Mouse (Mus musculus): ENCODE data around the gene Scamp1. TPM values are rescaled to one million over a fixed set of nuclear protein-coding genes. Genes with fewer than 3 reads are reported as not detected.
A peak's percentile ranks its signal among the peaks of the same experiment; 100 is the strongest.
"Not testable (repeated sequence)": the region's sequence is repeated elsewhere in the genome, so short reads cannot be mapped to it uniquely, and the experiment has no call there.

Gene Scamp1
- polyA plus RNA-seq (2012; ENCODE audit: insufficient read depth, low replicate concordance): 0.38 and 3.2 TPM in 2 replicates

- H3K27me3 ChIP-seq (replicated peaks): no peaks in the 10 kb centered on the region
- H3K9me3 ChIP-seq: no peaks in the 10 kb centered on the region
- H3K4me3 ChIP-seq (replicated peaks): peak within 1 kb of the TSS; percentile 98
- TF ChIP-seq FLI1 (IDR thresholded peaks at IDR 0.05; ENCODE audit: low read length) (no peak), GATA1 (IDR thresholded peaks at IDR 0.05; ENCODE audit: borderline replicate concordance, low read length) (no peak)
- no peaks in the 10 kb centered on the region for H3K36me3 ChIP-seq (replicated peaks; ENCODE audit: low read length)
- H3K4me1 ChIP-seq: peaks cover 50% of the 10 kb centered on the region
Measured at GRCm38 (mm10) chr13:94285281-94285871, at the start of gene Scamp1. Gene Scamp1 (minus strand): TSS chr13:94285857.

GRCm38 (mm10) chr13:94330392-94330979, 44.8 kb upstream of the Scamp1 start:
- TF ChIP-seq GATA1 (IDR thresholded peaks at IDR 0.05; ENCODE audit: borderline replicate concordance, low read length) (no peak), FLI1 (IDR thresholded peaks at IDR 0.05; ENCODE audit: low read length) (no peak)
- H3K4me1 ChIP-seq: peaks cover 15% of the 10 kb centered on the region
- no peaks in the 10 kb centered on the region for H3K36me3 ChIP-seq (replicated peaks; ENCODE audit: low read length)
- H3K4me3 ChIP-seq (replicated peaks): no peak overlapping the region
- 0 out of 2 replicates have a peak, but pooled peaks cover 3% of the 10 kb centered on the region for H3K9me3 ChIP-seq
- H3K27me3 ChIP-seq (replicated peaks): peaks cover 8% of the 10 kb centered on the region

- not testable (repeated sequence) for H3K9me3 ChIP-seq; H3K4me3 ChIP-seq (replicated peaks); H3K27me3 ChIP-seq (replicated peaks); H3K36me3 ChIP-seq (replicated peaks; ENCODE audit: low read length)
- H3K4me1 ChIP-seq: peaks cover 15% of the 10 kb centered on the region
Measured at GRCm38 (mm10) chr13:94329005-94329404, 43.3 kb upstream of the Scamp1 start.

GRCm38 (mm10) chr13:94328063-94328462, 42.4 kb upstream of the Scamp1 start:
- H3K27me3 ChIP-seq (replicated peaks): peaks cover 8% of the 10 kb centered on the region
- no peaks in the 10 kb centered on the region for H3K36me3 ChIP-seq (replicated peaks; ENCODE audit: low read length)
- no peak for TF ChIP-seq FLI1 (IDR thresholded peaks at IDR 0.05; ENCODE audit: low read length)
- TF ChIP-seq GATA1 (IDR thresholded peaks at IDR 0.05; ENCODE audit: borderline replicate concordance, low read length): no peak
- peaks cover 13% of the 10 kb centered on the region for H3K9me3 ChIP-seq
- H3K4me3 ChIP-seq (replicated peaks): no peak overlapping the region
- H3K4me1 ChIP-seq: peaks cover 15% of the 10 kb centered on the region

- Histone ChIP-seq H3K4me3 (replicated peaks) (no peak overlapping the region), H3K4me1 (peaks cover 7% of the 10 kb centered on the region), H3K27me3 (replicated peaks) (peaks cover 12% of the 10 kb centered on the region), H3K36me3 (replicated peaks; ENCODE audit: low read length) (no peaks in the 10 kb centered on the region), H3K9me3 (peaks cover 24% of the 10 kb centered on the region)
- TF ChIP-seq GATA1 (IDR thresholded peaks at IDR 0.05; ENCODE audit: borderline replicate concordance, low read length) (no peak), FLI1 (IDR thresholded peaks at IDR 0.05; ENCODE audit: low read length) (no peak)
Measured at GRCm38 (mm10) chr13:94322475-94322874, 36.8 kb upstream of the Scamp1 start.

GRCm38 (mm10) chr13:94321094-94321792, 35.6 kb upstream of the Scamp1 start:
- H3K36me3 ChIP-seq (replicated peaks; ENCODE audit: low read length): no peaks in the 10 kb centered on the region
- TF ChIP-seq GATA1 (IDR thresholded peaks at IDR 0.05; ENCODE audit: borderline replicate concordance, low read length) (no peak), FLI1 (IDR thresholded peaks at IDR 0.05; ENCODE audit: low read length) (no peak)
- peaks cover 7% of the 10 kb centered on the region for H3K27me3 ChIP-seq (replicated peaks)
- H3K4me1 ChIP-seq: peaks cover 5% of the 10 kb centered on the region
- H3K9me3 ChIP-seq: peaks cover 24% of the 10 kb centered on the region
- H3K4me3 ChIP-seq (replicated peaks): no peak overlapping the region

DNA sequence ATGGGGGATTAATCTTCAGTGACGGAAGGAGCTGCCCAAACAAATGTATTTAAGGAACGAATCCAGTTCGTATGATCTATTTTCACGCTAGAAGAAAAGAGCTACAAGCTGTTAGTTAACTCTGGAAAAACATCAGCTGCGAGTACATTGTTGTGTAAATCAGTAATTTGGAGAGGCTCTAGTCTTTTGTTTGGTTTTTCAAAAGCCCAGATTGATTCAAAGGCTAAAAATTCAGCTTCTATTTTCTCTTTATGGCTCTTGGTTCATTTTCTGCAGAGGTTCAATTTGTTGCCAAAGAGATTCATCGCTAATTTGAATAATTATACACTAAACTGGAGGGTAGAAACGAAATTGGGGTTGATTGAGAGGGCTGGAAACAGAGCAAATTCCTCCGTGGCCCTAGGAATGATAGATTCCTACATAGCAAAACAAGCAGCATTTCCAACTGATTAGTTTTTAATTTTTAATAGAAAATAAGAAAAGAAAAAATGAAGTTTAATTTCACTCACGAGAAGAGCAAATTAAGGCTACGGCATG, 31.4 kb upstream of the Scamp1 start:
- Histone ChIP-seq H3K27me3 (replicated peaks) (peaks cover 4% of the 10 kb centered on the region), H3K4me1 (peaks cover 5% of the 10 kb centered on the region), H3K9me3 (peaks cover 11% of the 10 kb centered on the region), H3K4me3 (replicated peaks) (no peak overlapping the region), H3K36me3 (replicated peaks; ENCODE audit: low read length) (no peaks in the 10 kb centered on the region)
- TF ChIP-seq FLI1 (IDR thresholded peaks at IDR 0.05; ENCODE audit: low read length) (no peak), GATA1 (IDR thresholded peaks at IDR 0.05; ENCODE audit: borderline replicate concordance, low read length) (no peak)

GRCm38 (mm10) chr13:94312812-94313211, 27.2 kb upstream of the Scamp1 start:
- H3K4me1 ChIP-seq; H3K4me3 ChIP-seq (replicated peaks); H3K36me3 ChIP-seq (replicated peaks; ENCODE audit: low read length); H3K9me3 ChIP-seq; H3K27me3 ChIP-seq (replicated peaks): not testable (repeated sequence)

DNA sequence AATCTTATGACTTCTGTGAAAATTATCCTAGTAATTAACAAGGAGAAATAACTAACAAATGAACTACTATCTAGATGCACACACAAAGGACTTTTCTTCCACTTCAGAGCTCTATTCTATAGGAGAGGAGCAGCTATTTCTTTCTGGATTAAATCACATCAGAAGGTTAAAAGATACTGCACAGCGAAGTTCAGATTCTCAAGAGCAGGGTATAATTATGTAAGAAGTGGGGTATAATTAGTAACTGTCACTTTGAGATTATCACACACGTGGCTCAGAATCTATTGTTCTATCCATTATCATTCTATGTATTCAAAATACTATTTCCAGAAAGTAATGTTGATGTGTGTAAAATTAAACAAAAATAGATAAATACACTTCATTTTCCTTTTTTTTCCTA, 22.6 kb upstream of the Scamp1 start:
- peaks cover 22% of the 10 kb centered on the region for H3K4me1 ChIP-seq
- no peaks in the 10 kb centered on the region for H3K36me3 ChIP-seq (replicated peaks; ENCODE audit: low read length)
- peaks cover 3% of the 10 kb centered on the region for H3K27me3 ChIP-seq (replicated peaks)
- peaks cover 4% of the 10 kb centered on the region for H3K9me3 ChIP-seq
- H3K4me3 ChIP-seq (replicated peaks): no peak overlapping the region
- no peak for TF ChIP-seq FLI1 (IDR thresholded peaks at IDR 0.05; ENCODE audit: low read length)
- TF ChIP-seq GATA1 (IDR thresholded peaks at IDR 0.05; ENCODE audit: borderline replicate concordance, low read length): no peak

GRCm38 (mm10) chr13:94307531-94307930, 21.9 kb upstream of the Scamp1 start:
- Histone ChIP-seq H3K4me3 (replicated peaks) (no peak overlapping the region), H3K36me3 (replicated peaks; ENCODE audit: low read length) (no peaks in the 10 kb centered on the region), H3K9me3 (peaks cover 7% of the 10 kb centered on the region), H3K27me3 (replicated peaks) (peaks cover 4% of the 10 kb centered on the region), H3K4me1 (peaks cover 22% of the 10 kb centered on the region)
- TF ChIP-seq FLI1 (IDR thresholded peaks at IDR 0.05; ENCODE audit: low read length) (no peak), GATA1 (IDR thresholded peaks at IDR 0.05; ENCODE audit: borderline replicate concordance, low read length) (no peak)
